Mouse (Mus musculus): ENCODE data around the gene Zgrf1.

Zgrf1 gene

DNA sequence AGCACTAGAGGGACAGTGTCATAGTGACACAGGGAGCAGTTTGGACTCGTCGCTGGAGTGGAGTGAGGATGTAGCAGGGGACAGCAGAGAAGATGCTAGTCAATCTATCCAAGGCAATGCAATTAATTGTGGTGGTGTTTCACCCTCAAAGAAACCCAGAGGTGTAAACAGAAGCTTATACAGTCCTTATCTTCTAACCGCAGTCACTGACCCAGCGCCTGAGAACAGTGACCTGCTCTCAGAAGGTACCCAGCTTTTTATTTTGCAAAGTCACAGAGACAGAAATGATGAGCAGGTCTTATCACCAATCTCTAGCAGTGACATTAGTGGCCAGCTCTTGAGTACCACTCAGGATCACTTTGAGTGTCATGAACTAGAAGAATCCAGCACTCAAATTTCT lies 9.7 kb downstream of the Zgrf1 start:
- 92% methylated on average over 4 of the region's 4 CpGs for WGBS

DNA sequence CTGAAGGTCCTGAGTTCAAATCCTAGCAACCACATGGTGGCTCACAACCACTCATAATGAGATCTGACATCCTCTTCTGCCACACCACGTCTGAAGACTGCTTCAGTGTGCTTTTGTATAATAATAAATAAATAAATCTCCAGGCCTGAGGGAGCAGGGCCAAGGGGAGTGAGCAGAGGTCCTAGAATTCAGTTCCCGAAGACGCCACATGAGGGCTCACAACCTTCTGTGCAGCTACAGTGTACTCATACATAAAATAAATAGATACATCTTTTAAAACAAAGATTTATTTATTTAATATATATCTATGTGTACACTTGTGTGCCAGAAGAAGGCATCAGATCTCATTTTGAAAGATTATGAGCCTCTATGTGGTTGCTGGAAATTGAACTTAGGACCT lies 11.8 kb downstream of the Zgrf1 start:
- WGBS, result 85% methylated on average over 3 of the region's 3 CpGs

DNA sequence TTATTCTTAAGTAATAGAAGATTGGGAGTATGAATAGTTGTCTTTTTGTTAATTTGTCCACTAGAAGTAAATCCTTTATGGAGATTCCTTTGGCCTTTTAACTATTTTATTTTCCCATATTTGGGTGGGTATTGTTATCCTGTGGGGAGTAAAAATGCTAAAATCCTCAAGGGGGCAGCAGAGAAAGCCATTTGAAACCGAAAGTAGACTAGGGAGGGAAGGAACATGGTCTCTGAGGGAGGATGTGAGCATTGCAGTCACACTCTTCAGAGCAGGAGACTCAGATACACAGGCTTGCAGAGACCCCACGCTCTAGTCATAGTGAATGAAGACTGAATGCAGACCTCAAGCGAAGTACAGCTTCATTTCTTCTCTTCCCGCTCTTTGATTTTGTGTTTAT lies 19.3 kb downstream of the Zgrf1 start:
- 50% methylated on average over 4 of the region's 4 CpGs for WGBS

DNA sequence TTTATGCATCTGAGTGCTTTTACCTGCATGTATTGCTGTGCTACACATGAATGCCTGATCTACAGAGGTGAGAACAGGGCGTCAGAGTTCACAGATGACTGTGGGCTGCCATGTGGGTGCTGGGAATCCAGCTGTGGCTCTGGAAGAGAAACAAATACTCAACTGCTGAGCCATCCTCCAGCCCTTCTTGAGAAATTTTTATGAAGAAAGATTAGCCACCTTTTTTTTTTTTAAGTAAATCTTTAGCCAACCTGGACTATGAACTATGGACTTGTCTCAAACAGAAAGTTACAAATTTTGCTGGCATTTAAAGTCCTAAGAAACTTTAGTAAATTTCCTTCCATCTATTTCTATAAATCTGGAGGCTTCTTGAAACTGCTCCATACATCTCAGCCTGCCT lies 43.8 kb downstream of the Zgrf1 start:
- 95% methylated on average over 1 of the region's 1 CpGs for WGBS

- WGBS, result 91% methylated on average over 2 of the region's 2 CpGs
These were observed 54.8 kb downstream of the Zgrf1 start for GRCm38 (mm10) chr3:127608109-127608508.

GRCm38 (mm10) chr3:127625296-127625695 lies 72.0 kb downstream of the Zgrf1 start:
- WGBS, result under 1% methylated on average over 36 of the region's 36 CpGs

GRCm38 (mm10) chr3:127625701-127626399 lies 72.6 kb downstream of the Zgrf1 start:
- WGBS, result 3% methylated on average over 28 of the region's 28 CpGs

GRCm38 (mm10) chr3:127626524-127626923 lies 73.2 kb downstream of the Zgrf1 start:
- 15% methylated on average over 3 of the region's 3 CpGs for WGBS

DNA sequence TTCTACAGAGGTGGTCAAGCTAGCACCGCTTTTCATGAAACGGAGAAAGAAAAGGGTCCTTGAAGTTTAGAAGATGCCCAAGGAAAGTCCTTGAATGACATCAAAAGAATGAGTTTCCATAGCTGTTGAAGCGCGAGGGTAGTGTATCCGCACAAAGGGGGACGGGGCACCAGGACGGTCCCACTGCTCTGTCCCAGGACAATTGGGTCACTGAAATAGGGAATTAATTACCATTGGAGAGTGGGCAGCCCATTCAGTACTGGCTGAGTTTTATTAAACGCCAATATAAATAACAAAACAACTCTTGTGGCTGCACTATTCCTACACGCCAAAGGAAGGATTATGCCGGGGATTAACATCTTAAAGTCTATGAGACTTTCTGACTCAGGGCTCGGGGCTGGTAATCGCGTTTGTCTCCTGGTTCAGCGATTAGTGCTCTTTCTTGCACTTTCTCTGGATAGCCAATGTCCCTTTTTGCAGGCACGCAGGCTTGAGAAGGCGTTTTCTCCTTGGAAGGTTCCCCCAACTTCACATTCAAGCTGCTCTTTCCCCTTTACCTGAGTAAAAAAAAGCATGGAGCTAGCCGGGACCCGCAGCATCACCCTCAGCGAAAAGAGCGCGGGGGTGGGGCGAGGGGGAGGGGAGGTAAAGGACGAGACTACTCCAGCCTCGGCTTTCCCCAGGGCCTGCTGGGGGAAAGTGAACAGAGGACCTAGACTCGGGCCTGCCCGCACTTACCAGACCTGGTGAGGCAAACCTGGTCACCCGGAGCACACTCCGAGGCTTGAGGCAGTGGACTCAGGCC lies 74.1 kb downstream of the Zgrf1 start:
- WGBS, result 10% methylated on average over 28 of the region's 28 CpGs

- 22% methylated on average over 9 of the region's 9 CpGs for WGBS
These were observed 74.6 kb downstream of the Zgrf1 start for GRCm38 (mm10) chr3:127627956-127628310.

- WGBS, result 28% methylated on average over 37 of the region's 37 CpGs
These were observed 75.3 kb downstream of the Zgrf1 start for GRCm38 (mm10) chr3:127628311-127629184.

- WGBS, result 67% methylated on average over 1 of the region's 1 CpGs
These were observed 76.9 kb downstream of the Zgrf1 start for GRCm38 (mm10) chr3:127630190-127630589.

- whole genome bisulfite sequencing, result 37% methylated on average over 17 of the region's 17 CpGs
These were observed 77.6 kb downstream of the Zgrf1 start for GRCm38 (mm10) chr3:127630735-127631372.

- 4% methylated on average over 10 of the region's 10 CpGs for WGBS
These were observed 78.3 kb downstream of the Zgrf1 start for GRCm38 (mm10) chr3:127631582-127631981.

- WGBS, result under 1% methylated on average over 30 of the region's 32 CpGs
These were observed 79.2 kb downstream of the Zgrf1 start for GRCm38 (mm10) chr3:127632531-127632930.

- under 1% methylated on average over 92 of the region's 92 CpGs for WGBS
These were observed 80.1 kb downstream of the Zgrf1 start, which contains the start of gene Neurog2 for GRCm38 (mm10) chr3:127633080-127634032. TSS of gene Neurog2 (plus strand) at chr3:127633135.

DNA sequence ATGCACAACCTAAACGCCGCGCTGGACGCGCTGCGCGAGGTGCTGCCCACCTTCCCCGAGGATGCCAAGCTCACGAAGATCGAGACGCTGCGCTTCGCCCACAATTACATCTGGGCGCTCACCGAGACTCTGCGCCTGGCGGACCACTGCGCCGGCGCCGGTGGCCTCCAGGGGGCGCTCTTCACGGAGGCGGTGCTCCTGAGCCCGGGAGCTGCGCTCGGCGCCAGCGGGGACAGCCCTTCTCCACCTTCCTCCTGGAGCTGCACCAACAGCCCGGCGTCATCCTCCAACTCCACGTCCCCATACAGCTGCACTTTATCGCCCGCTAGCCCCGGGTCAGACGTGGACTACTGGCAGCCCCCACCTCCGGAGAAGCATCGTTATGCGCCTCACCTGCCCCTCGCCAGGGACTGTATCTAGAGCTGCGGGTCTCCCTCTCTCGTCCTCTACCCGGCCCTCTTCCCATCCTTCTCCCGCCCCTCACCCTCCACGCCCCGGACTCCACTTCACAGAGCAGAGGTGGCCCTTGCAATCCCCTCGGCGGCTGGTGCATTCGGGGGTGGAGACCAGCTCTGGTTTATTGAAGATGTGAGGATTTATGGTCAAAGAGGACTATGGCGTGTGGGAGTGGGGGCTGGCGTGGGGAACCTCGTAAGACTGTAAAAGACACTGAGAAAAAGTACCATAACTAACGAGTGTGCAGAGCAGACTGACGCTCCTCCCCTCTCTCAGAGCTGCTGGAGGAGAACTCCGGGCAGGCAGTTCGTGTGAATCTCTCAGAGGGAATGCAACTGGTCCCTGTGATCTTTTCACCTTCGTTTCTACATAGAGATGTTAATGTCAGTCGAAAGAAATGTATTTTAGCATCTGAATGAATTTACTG lies 81.1 kb downstream of the Zgrf1 start:
- WGBS, result 2% methylated on average over 58 of the region's 58 CpGs

- 30% methylated on average over 3 of the region's 3 CpGs for WGBS
These were observed 81.7 kb downstream of the Zgrf1 start for GRCm38 (mm10) chr3:127634984-127635349.

Measured in cerebral cortex, adult 2 months (tissue).